Mouse (Mus musculus) spleen, embryonic (tissue): ENCODE measurements around the gene Traf6.

Experiments
- CTCF ChIA-PET: fragments of 350-600 bp; sonication (Branson Sonifier 250); formaldehyde crosslinking; loops from one replicate; lab custom pipeline; 2022; lab: Charles Lee

Traf6 gene

DNA sequence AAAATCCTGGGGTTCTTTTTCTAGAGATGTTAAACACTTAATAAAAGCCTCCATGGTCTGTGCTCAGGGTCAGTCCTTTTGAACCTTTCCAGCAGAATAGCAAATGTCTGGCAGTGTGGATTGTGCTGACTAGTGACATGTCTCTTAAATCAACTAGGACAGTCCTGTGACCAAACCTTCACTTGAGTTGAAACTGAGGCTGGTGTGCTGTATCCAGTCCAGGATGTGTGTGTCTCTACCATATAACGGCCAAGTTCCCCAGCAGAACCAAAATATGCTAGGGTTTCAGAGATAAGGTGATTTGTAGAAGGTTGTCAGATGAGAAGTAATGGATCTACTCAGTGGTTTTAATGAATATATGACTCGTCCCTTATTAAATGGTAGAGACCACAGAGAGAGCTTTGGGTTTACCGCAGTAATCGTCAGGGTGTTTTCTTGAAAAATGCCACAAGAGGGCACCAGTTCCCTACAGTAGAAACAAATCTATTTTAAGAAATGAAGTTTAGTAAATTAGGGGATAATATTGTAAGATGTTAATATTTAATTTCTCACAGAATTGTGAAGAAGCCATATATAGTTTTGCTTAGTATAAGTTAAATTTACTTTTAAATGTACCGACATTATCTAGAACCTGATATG is 15.5 kb downstream of the Traf6 start:
- CTCF ChIA-PET, result interaction anchor here (0.6 to 1.6 kb wide), 3 partner anchors 13 to 256 kb away, joined by 3 read pairs; no protein-coding TSS in a partner anchor

DNA sequence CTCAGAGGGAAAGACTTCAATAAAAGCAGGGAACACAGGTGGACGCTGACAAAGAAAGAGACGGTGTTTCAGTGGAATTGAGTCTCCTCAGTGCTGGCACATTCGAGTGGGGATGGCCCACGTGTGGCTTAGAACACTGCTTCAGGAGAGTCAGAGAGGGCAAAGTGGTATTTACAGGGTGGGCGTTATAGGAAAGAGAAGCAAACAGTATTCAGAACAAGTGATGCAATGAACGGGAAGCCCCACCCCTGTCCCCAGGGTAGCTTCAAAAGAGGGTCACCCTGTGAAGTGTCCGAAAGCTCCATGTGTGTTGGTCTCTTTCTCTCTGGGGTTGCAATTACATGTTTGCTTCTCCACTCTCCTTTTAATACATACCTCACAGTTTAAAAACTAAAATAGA is 17.4 kb downstream of the Traf6 start:
- CTCF ChIA-PET, result no interaction called here

GRCm38 (mm10) chr2:101699284-101699683 is 21.1 kb downstream of the Traf6 start:
- CTCF ChIA-PET, result interaction anchor here (0.8 kb wide), 1 partner anchor 109 kb away, joined by 9 read pairs; no protein-coding TSS in a partner anchor

- CTCF ChIA-PET, result interaction anchor here (0.5 to 1.3 kb wide), 3 partner anchors 13 to 318 kb away, joined by 3 to 18 read pairs (median 4); no protein-coding TSS in a partner anchor
Measured at GRCm38 (mm10) chr2:101705941-101706485, 27.8 kb downstream of the Traf6 start.

GRCm38 (mm10) chr2:101711608-101712007 is 33.4 kb downstream of the Traf6 start:
- CTCF ChIA-PET, result interaction anchor here (0.6 kb wide), 1 partner anchor 80 kb away, joined by 7 read pairs; no protein-coding TSS in a partner anchor

GRCm38 (mm10) chr2:101715650-101716323 is 37.6 kb downstream of the Traf6 start:
- CTCF ChIA-PET, result no interaction called here

DNA sequence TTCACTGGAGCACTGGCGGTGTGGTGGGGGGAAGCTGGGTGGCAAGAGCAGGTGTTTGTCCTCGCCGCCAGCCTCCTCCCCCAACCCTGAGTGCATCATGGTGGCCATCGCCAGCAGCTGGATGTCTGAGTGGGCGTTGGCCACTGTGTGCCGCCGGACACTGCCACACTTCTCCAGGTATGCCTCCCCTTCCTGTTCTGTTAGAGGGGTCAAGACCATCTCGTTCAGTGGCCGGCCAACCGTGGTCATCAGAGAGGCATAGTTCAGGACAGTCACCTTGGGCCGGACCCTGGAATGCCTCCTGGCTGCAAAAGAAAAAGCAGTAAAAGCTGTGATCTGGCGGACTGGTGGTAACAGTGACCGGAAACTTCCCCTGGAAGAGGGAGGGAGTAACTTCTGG is 38.9 kb downstream of the Traf6 start:
- CTCF ChIA-PET, result interaction anchor here (0.6 kb wide), 1 partner anchor 1593 kb away, joined by 15 read pairs; no protein-coding TSS in a partner anchor

- CTCF ChIA-PET, result no interaction called here
Measured at GRCm38 (mm10) chr2:101721835-101722234, 43.6 kb downstream of the Traf6 start.

DNA sequence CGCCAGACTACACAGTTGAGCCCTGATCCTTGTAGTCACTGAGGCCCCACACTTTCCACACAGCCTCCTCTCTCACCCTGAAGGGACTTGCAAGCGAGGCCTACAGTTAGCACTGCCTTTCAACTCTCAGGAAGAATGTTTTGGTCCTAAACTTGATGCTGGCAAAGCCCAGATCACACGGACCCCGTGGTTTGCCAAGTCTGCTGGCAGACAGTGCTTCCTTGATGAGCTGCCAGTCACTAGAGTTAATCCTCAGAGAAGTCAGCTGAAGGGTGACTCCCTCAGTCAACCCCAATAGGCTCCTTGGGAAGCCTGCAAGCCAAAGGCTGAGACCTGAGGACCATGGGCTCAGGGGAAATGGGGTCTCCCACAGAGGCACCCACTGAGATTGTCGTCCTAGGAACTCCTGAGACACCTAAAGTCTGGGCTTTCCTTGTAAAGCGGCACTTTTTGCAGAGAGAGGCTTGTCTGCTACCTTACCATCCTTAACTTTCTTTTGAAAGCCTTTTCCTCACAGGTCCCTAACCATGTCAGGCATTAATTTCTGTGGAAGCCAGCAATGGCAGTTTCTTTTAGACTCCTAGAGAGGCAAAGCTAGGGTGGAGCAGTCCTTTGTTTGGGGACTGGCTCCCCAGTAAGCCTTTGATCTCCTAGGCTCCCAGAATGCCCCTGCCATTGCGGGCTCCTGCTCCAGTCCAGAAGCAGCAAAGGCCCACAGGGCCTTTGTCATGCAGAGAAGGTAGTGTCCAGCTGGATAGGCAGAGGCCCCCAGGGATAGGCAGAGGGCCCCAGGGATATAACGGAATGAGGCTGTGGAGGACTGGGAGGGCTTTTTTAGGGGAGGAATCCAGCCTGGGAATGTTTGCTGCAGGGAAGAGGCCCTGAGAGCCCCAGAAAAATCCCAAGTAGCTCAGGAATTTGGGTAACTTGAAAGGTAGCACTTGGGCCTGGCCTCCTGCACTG is 44.4 kb downstream of the Traf6 start:
- CTCF ChIA-PET, result no interaction called here

GRCm38 (mm10) chr2:101723333-101723881 is 45.2 kb downstream of the Traf6 start:
- CTCF ChIA-PET, result no interaction called here

- CTCF ChIA-PET, result no interaction called here
Measured at GRCm38 (mm10) chr2:101727787-101728186, 49.6 kb downstream of the Traf6 start.

- CTCF ChIA-PET, result no interaction called here
Measured at GRCm38 (mm10) chr2:101729472-101729871, 51.2 kb downstream of the Traf6 start.

- CTCF ChIA-PET, result no interaction called here
Measured at GRCm38 (mm10) chr2:101730972-101731371, 52.7 kb downstream of the Traf6 start.

DNA sequence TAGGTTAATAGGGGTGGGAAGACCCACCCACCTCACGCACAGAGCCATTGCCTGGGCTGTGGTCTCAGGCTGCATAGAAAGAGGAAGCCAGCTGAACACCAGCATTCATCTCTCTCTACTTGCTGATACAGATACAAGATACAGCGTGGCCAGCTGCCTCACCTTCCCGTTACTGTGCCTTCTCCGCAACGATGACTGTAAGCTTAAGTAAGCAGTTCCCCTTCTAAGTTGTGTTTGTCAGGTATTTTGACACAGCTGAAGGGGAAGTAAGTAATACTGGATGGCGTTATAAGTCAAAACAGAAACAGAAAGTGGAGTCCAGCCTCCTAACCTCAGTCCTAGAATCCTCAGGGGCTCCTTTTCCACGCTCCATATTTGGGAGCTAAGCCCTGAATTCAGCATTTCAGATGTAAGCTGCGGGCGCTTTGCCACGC is 54.6 kb downstream of the Traf6 start:
- CTCF ChIA-PET, result interaction anchor here (0.6 kb wide), 2 partner anchors 31 to 69 kb away, joined by 3 to 16 read pairs; no protein-coding TSS in a partner anchor

- CTCF ChIA-PET, result no interaction called here
Measured at GRCm38 (mm10) chr2:101733564-101733963, 55.3 kb downstream of the Traf6 start.

GRCm38 (mm10) chr2:101739914-101740313 is 61.7 kb downstream of the Traf6 start:
- CTCF ChIA-PET, result no interaction called here

- CTCF ChIA-PET, result no interaction called here
Measured at GRCm38 (mm10) chr2:101741653-101742052, 63.4 kb downstream of the Traf6 start.

- CTCF ChIA-PET, result no interaction called here
Measured at GRCm38 (mm10) chr2:101742072-101742860, 64.0 kb downstream of the Traf6 start.

- CTCF ChIA-PET, result interaction anchor here (0.7 kb wide), 1 partner anchor 19 kb away, joined by 9 read pairs; no protein-coding TSS in a partner anchor
Measured at GRCm38 (mm10) chr2:101745656-101746055, 67.4 kb downstream of the Traf6 start.

GRCm38 (mm10) chr2:101746537-101746936 is 68.3 kb downstream of the Traf6 start:
- CTCF ChIA-PET, result no interaction called here
